Mouse (Mus musculus): Measurements from ENCODE around the gene Tgfa. TPM values are rescaled to one million over a fixed set of nuclear protein-coding genes. Genes with fewer than 3 reads are reported as not detected.

Tgfa gene
- total RNA-seq, 2 experiments from 2014 or later = 11.7 to 13.1 TPM

GRCm38 (mm10) chr6:86166426-86166825, 28.6 kb upstream of the Tgfa start:
- DNase-seq (ENCODE audit: extremely low spot score in 1 of 2, low spot score in 2 of 2) = no peak
- H3K4me3 ChIP-seq = no peak overlapping the region
- intact Hi-C loops (cut with DNase I) = no loop called here
- no peak overlapping the region for H3K27ac ChIP-seq
- TF ChIP-seq CTCF (IDR thresholded peaks at IDR 0.05) = no peak

- H3K4me3 ChIP-seq = no peak overlapping the region
- no peak overlapping the region for H3K27ac ChIP-seq
- intact Hi-C loops (cut with DNase I) = no loop called here
- no peak for TF ChIP-seq CTCF (IDR thresholded peaks at IDR 0.05)
- DNase-seq (ENCODE audit: extremely low spot score in 1 of 2, low spot score in 2 of 2) = no peak
These were observed 27.2 kb upstream of the Tgfa start for GRCm38 (mm10) chr6:86167851-86168250.

- TF ChIP-seq CTCF (IDR thresholded peaks at IDR 0.05) = no peak
- no peak overlapping the region for H3K27ac ChIP-seq
- H3K4me3 ChIP-seq = no peak overlapping the region
- DNase-seq (ENCODE audit: extremely low spot score in 1 of 2, low spot score in 2 of 2) = no peak
- intact Hi-C loops (cut with DNase I) = no loop called here
These were observed 25.9 kb upstream of the Tgfa start for GRCm38 (mm10) chr6:86169166-86169565.

GRCm38 (mm10) chr6:86176236-86176635, 18.8 kb upstream of the Tgfa start:
- H3K4me3 ChIP-seq = no peak overlapping the region
- intact Hi-C loops (cut with DNase I) = no loop called here
- no peak for DNase-seq (ENCODE audit: extremely low spot score in 1 of 2, low spot score in 2 of 2)
- TF ChIP-seq CTCF (IDR thresholded peaks at IDR 0.05) = no peak
- no peak overlapping the region for H3K27ac ChIP-seq

GRCm38 (mm10) chr6:86176721-86177120, 18.3 kb upstream of the Tgfa start:
- TF ChIP-seq CTCF (IDR thresholded peaks at IDR 0.05) = no peak
- no peak overlapping the region for H3K4me3 ChIP-seq
- no peak overlapping the region for H3K27ac ChIP-seq
- no peak for DNase-seq (ENCODE audit: extremely low spot score in 1 of 2, low spot score in 2 of 2)
- intact Hi-C loops (cut with DNase I) = no loop called here

GRCm38 (mm10) chr6:86177331-86177982, 17.6 kb upstream of the Tgfa start:
- no peak for TF ChIP-seq CTCF (IDR thresholded peaks at IDR 0.05)
- Histone ChIP-seq H3K4me3 (no peak overlapping the region), H3K27ac (no peak overlapping the region)
- DNase-seq (ENCODE audit: extremely low spot score in 1 of 2, low spot score in 2 of 2) = no peak
- intact Hi-C loops (cut with DNase I) = no loop called here

- no peak for TF ChIP-seq CTCF (IDR thresholded peaks at IDR 0.05)
- H3K4me3 ChIP-seq = no peak overlapping the region
- no peak overlapping the region for H3K27ac ChIP-seq
- no peak for DNase-seq (ENCODE audit: extremely low spot score in 1 of 2, low spot score in 2 of 2)
- intact Hi-C loops (cut with DNase I) = no loop called here
These were observed 14.4 kb upstream of the Tgfa start for GRCm38 (mm10) chr6:86180617-86181016.

GRCm38 (mm10) chr6:86182016-86182415, 13.0 kb upstream of the Tgfa start:
- Histone ChIP-seq H3K27ac (no peak overlapping the region), H3K4me3 (no peak overlapping the region)
- intact Hi-C loops (cut with DNase I) = no loop called here
- TF ChIP-seq CTCF (IDR thresholded peaks at IDR 0.05) = no peak
- no peak for DNase-seq (ENCODE audit: extremely low spot score in 1 of 2, low spot score in 2 of 2)

GRCm38 (mm10) chr6:86182626-86183025, 12.4 kb upstream of the Tgfa start:
- H3K4me3 ChIP-seq = no peak overlapping the region
- H3K27ac ChIP-seq = no peak overlapping the region
- no peak for TF ChIP-seq CTCF (IDR thresholded peaks at IDR 0.05)
- DNase-seq (ENCODE audit: extremely low spot score in 1 of 2, low spot score in 2 of 2) = no peak
- intact Hi-C loops (cut with DNase I) = no loop called here

- Histone ChIP-seq H3K27ac (peak overlapping the region; percentile 44; the same call in 1 of the 2 replicates), H3K4me3 (no peak overlapping the region)
- intact Hi-C loops (cut with DNase I) = no loop called here
- TF ChIP-seq CTCF (IDR thresholded peaks at IDR 0.05) = no peak
- DNase-seq (ENCODE audit: extremely low spot score in 1 of 2, low spot score in 2 of 2) = no peak
These were observed 8.7 kb upstream of the Tgfa start for GRCm38 (mm10) chr6:86186106-86186955.

- no peak overlapping the region for H3K4me3 ChIP-seq
- no peak overlapping the region for H3K27ac ChIP-seq
- DNase-seq (ENCODE audit: extremely low spot score in 1 of 2, low spot score in 2 of 2) = no peak
- TF ChIP-seq CTCF (IDR thresholded peaks at IDR 0.05) = no peak
- intact Hi-C loops (cut with DNase I) = no loop called here
These were observed 6.1 kb upstream of the Tgfa start for GRCm38 (mm10) chr6:86188741-86189480.

GRCm38 (mm10) chr6:86190622-86191021, 4.4 kb upstream of the Tgfa start:
- H3K4me3 ChIP-seq = no peak overlapping the region
- intact Hi-C loops (cut with DNase I) = loop anchor here (5.0 kb wide), 1 partner anchor 157 kb away; no protein-coding TSS in a partner anchor
- no peak for DNase-seq (ENCODE audit: extremely low spot score in 1 of 2, low spot score in 2 of 2)
- no peak overlapping the region for H3K27ac ChIP-seq
- TF ChIP-seq CTCF (IDR thresholded peaks at IDR 0.05) = no peak
